Mouse (Mus musculus) telencephalon, adult 2 months (tissue): ENCODE measurements around the gene Olfr1252.

ENCODE experiments used
- DNase-seq: peaks from one replicate; pipeline ENCODE4 v3.0.0-alpha.2; 2011; ENCODE audit warnings: low read depth, low spot score

The Olfr1252 gene

GRCm38 (mm10) chr2:89724912-89725311 lies at the start of gene Olfr1252:
TSS of gene Olfr1252 (minus strand) at chr2:89725012.
- no peak for DNase-seq

GRCm38 (mm10) chr2:89756990-89757389 lies 32.2 kb upstream of the Olfr1252 start, which contains the start of gene Olfr1253:
TSS of gene Olfr1253 (minus strand) at chr2:89757090.
- DNase-seq = no peak

GRCm38 (mm10) chr2:89691980-89692379 lies 32.8 kb downstream of the Olfr1252 start:
- DNase-seq = no peak

GRCm38 (mm10) chr2:89671836-89672235 lies 53.0 kb downstream of the Olfr1252 start, which contains the start of gene Olfr1251:
TSS of gene Olfr1251 (minus strand) at chr2:89671936.
- DNase-seq = no peak
